ENCODE assay signal across 8 mouse cellular contexts in the genomic region with DNA sequence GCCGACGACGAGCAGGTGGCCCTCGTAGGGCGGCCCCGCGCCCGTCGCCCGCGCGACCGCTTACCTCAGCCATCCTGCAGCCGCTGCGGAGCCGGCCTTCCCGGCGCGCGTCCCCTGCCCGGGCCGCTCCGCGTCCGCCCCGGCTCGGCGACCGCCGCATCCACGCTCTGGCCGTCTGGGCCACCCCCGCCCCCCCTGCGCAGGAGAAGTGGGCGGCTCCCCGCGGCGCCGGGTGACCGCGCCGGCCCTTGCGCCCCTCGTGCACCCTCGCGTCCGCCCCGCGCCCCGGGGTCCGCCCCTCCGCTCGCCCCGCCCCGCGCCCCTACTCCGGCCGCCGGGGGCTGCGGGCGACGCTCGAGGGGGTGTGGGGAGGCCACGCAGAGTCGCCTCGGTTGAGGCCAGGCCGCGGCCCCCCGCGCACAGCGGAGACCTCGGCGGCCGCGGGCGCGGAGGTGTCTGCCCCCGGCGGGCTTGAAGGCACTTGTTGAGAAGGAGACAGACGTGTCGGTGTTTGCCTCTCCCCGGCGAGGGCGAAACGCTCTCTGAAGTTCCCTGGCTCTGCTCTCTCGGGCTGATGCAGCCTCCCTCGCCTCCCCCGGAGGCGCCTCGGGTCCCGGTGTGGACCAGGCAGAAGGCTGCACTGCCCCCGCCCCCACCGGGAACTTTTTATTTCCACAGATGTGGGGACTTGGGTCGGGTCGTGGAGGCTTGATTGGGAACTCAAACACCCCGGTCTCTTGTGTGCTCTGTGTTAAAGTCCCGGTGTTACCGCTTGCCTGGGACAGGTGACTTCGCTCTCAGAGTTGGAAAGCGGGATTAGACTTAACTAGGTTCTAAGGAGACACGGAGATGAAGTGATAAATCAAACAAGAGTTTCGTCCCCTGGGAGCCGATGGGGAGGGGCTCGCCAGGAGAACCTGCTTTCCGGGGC. TPM values are rescaled to one million over a fixed set of nuclear protein-coding genes. Genes with fewer than 3 reads are reported as not detected.
DNase-seq lines count a peak whose midpoint lies in the region; ATAC-seq and TF ChIP-seq lines count a peak whose summit lies in the region.

Gene Bnc1, minus strand, starts transcription at position 162 of the 931 bp plus-strand sequence.

- H3K27ac ChIP-seq in forebrain, embryonic 11.5 days (ENCODE audit: low read depth, low read length): no peak within 1 kb of the TSS
- no peak within 1 kb of the TSS for H3K27ac ChIP-seq in kidney, postnatal 0 days

- peaks cover 21% of the 10 kb centered on the region for H3K4me1 ChIP-seq in E14TG2a.4 (replicated peaks; ENCODE audit: low read depth, low read length)
- peaks cover 12% of the 10 kb centered on the region; the same call in 1 of the 2 replicates for H3K4me1 ChIP-seq in forebrain, embryonic 11.5 days (replicated peaks; ENCODE audit: control insufficient read depth, insufficient read depth, low read length)
- no peaks in the 10 kb centered on the region for H3K4me1 ChIP-seq in kidney, postnatal 0 days (replicated peaks; ENCODE audit: insufficient read depth, low read length)

- peaks cover 77% of the 10 kb centered on the region for H3K27me3 ChIP-seq in E14TG2a.4 (ENCODE audit: insufficient read depth, low read length)
- H3K27me3 ChIP-seq in forebrain, embryonic 11.5 days (ENCODE audit: control insufficient read depth, insufficient read depth, low read length): peaks cover 65% of the 10 kb centered on the region
- peaks cover 62% of the 10 kb centered on the region for H3K27me3 ChIP-seq in kidney, postnatal 0 days (ENCODE audit: insufficient read depth, low read length)

- no peaks in the 10 kb centered on the region for H3K36me3 ChIP-seq in E14TG2a.4 (ENCODE audit: insufficient read depth, low read length)
- H3K36me3 ChIP-seq in forebrain, embryonic 11.5 days (ENCODE audit: control insufficient read depth, insufficient read depth, low read length): no peaks in the 10 kb centered on the region
- H3K36me3 ChIP-seq in kidney, postnatal 0 days (ENCODE audit: insufficient read depth, low read length): no peaks in the 10 kb centered on the region

- no peaks in the 10 kb centered on the region for H3K9me3 ChIP-seq in E14TG2a.4 (ENCODE audit: low read length)
- H3K9me3 ChIP-seq in forebrain, embryonic 11.5 days (ENCODE audit: control insufficient read depth, low read length): no peaks in the 10 kb centered on the region
- H3K9me3 ChIP-seq in kidney, postnatal 0 days (replicated peaks; ENCODE audit: low read length): no peaks in the 10 kb centered on the region

- H3K4me3 ChIP-seq in E14TG2a.4 (replicated peaks; ENCODE audit: low read length): peak within 1 kb of the TSS; percentile 75
- peak within 1 kb of the TSS; percentile 53 for H3K4me3 ChIP-seq in forebrain, embryonic 11.5 days (ENCODE audit: low read depth, low read length)
- H3K4me3 ChIP-seq in kidney, postnatal 0 days (replicated peaks; ENCODE audit: low read depth, low read length): peak within 1 kb of the TSS; percentile 54

- peak within 1 kb of the TSS; percentile 43 for H3K9ac ChIP-seq in forebrain, embryonic 11.5 days (ENCODE audit: low read length)
- peak within 1 kb of the TSS; percentile 42; the same call in 1 of the 2 replicates for H3K9ac ChIP-seq in kidney, postnatal 0 days (ENCODE audit: low read depth, low read length)

- DNase-seq in gastrocnemius, postnatal 10 days: peak; percentile 25
- DNase-seq in gastrocnemius, adult 18-20 months (ENCODE audit: low spot score): no peak
- peak; percentile 68 for DNase-seq in forebrain, embryonic 11.5 days (ENCODE audit: low spot score)
- DNase-seq in kidney, postnatal 0 days (ENCODE audit: low spot score): peak; percentile 25
- DNase-seq in neural tube, embryonic 10.5 days (ENCODE audit: extremely low spot score, low spot score): peak; percentile 69
- DNase-seq in spleen, postnatal 36 days (ENCODE audit: low spot score in 2 of 2): no peak
- DNase-seq in right cerebral cortex, postnatal 36 days (ENCODE audit: low spot score in 2 of 2): no peak

- ATAC-seq in forebrain, embryonic 11.5 days (replicated peaks; ENCODE audit: low FRiP score): peak; percentile 51; the same call in 1 of the 2 replicates
- peak; percentile 46 for ATAC-seq in kidney, postnatal 0 days (replicated peaks; ENCODE audit: low FRiP score, low read depth)

- 1% methylated on average over 96 of the region's 105 CpGs for WGBS in forebrain, embryonic 11.5 days
- WGBS in kidney, postnatal 0 days: 1% methylated on average over 95 of the region's 105 CpGs

- no peak for TF ChIP-seq CTCF in E14TG2a.4 (conservative IDR thresholded peaks at IDR 0.05; ENCODE audit: low read length)
- no peak for TF ChIP-seq CTCF in kidney, postnatal 0 days (IDR thresholded peaks at IDR 0.05; ENCODE audit: low read depth)

- peak within 1 kb of the TSS; percentile 84 for H3K4me2 ChIP-seq in forebrain, embryonic 11.5 days (ENCODE audit: low read depth, low read length, severe bottlenecking)
- H3K4me2 ChIP-seq in kidney, postnatal 0 days (ENCODE audit: low read length): peak within 1 kb of the TSS; percentile 95

RNA-seq across cellular contexts. Expression of gene Bnc1, which starts in this region (rescaled TPM):
- not detected for total RNA-seq in gastrocnemius, postnatal 10 days (2021)
- total RNA-seq in gastrocnemius, adult 18-20 months (2021): not detected
- 0.64 and 0.76 TPM in 2 replicates for polyA plus RNA-seq in forebrain, embryonic 11.5 days (2014; fragmentation: Nextera tagmentation; extraction: Ambion mirVana)
- 0.04 and 0.05 TPM in 2 replicates for polyA plus RNA-seq in kidney, postnatal 0 days (2015; fragmentation: Nextera tagmentation; extraction: Ambion mirVana)

Comparison
In these comparisons a context has a peak if more than half of its experiments do, and no peak if none do; other contexts are left out.
1. Peak in DNase-seq in gastrocnemius, postnatal 10 days; RNA of the gene not detected or under 1 TPM.
2. Peak in DNase-seq, ATAC-seq, H3K4me3 ChIP-seq, H3K9ac ChIP-seq and H3K4me2 ChIP-seq in forebrain, embryonic 11.5 days; RNA of the gene not detected or under 1 TPM.
3. Peak in DNase-seq, ATAC-seq, H3K4me3 ChIP-seq, H3K9ac ChIP-seq and H3K4me2 ChIP-seq in kidney, postnatal 0 days; RNA of the gene not detected or under 1 TPM.